Mouse (Mus musculus): ENCODE measurements around the gene Jph2.

The Jph2 gene

DNA sequence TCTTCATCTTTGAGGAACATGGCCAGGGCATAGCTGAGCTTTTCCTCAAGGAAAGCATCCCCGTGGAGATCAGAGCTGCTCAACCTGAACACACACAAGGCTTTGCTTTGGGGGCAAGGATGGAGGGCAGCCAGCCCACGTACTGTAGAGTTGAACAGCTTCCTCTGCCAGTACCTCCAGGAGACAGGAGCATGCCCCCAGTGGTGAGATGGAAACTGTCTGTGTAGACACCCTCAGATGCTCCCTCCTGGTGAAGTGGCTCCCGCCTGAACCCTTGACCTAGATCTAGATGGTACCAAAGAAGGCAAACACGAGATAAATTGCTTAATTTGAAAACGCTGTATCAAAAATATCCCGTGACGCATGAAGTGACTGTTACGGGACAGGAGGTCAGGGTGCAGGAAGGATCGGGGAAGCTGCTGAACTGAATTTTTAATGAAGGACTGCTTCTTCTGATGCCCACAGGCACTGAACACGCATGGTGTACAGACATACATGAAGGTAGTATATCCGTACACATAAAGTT, 87.6 kb downstream of the Jph2 start:
- DNase-seq (ENCODE audit: low spot score in 2 of 2) = no peak

DNA sequence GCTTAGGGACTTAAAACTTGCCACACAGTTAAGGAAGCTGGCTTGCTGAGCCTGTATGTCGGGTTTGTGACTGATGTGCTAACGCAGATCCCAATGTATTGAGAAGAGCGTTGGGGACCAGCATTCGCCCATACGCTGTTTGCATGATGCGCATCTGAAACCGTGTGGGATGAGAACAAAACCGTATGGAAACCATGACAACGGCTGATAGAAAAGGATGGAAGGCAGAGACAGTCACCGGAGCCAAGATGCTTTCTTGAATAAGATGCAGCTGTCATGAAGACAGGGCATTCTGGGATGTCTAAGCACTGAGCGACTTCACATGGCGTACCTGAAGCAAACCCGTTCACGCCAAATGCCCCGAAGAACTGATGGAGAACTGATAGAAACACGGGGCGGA, 88.4 kb downstream of the Jph2 start:
- no peak for DNase-seq (ENCODE audit: low spot score in 2 of 2)

DNA sequence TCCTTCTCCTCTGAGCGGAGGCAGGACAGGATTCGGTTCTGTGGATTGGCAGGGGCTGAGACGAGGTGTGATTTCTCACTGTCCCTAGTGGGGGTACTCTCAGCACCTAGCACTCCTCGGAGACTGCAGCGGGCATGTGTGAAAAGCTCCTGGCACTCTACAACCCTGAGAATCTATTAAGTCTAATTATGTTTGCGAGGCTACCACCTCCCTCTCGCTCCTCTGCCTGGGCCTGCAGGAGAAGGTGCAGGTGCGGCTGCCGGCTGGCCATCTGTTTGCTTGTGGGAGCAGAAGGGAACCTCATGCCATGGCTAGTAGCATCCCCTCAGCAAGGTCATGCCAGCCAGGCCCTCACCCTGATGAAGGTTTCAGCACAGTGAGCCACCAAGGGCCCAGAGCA, 94.8 kb downstream of the Jph2 start:
- DNase-seq (ENCODE audit: low spot score in 2 of 2) = no peak

DNA sequence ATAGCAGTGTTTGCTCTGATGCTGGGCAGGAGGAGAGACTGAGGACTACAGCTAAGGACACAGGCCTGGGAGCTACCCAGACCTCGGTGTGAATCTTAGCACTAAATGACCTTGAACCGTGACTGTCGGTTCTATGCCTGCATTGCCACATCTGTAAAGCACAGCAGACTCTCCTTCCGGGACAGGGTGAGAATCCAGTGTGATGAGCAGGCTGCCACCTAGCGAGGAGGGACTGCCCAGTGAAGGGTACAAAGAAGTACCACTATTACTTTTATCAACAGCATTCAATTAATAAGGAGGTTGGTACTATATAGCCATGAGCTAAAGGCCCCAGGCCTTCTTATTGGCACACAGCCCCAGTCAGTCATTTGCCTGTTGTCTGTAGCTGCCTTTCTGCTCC, 96.2 kb downstream of the Jph2 start:
- no peak for DNase-seq (ENCODE audit: low spot score in 2 of 2)

DNA sequence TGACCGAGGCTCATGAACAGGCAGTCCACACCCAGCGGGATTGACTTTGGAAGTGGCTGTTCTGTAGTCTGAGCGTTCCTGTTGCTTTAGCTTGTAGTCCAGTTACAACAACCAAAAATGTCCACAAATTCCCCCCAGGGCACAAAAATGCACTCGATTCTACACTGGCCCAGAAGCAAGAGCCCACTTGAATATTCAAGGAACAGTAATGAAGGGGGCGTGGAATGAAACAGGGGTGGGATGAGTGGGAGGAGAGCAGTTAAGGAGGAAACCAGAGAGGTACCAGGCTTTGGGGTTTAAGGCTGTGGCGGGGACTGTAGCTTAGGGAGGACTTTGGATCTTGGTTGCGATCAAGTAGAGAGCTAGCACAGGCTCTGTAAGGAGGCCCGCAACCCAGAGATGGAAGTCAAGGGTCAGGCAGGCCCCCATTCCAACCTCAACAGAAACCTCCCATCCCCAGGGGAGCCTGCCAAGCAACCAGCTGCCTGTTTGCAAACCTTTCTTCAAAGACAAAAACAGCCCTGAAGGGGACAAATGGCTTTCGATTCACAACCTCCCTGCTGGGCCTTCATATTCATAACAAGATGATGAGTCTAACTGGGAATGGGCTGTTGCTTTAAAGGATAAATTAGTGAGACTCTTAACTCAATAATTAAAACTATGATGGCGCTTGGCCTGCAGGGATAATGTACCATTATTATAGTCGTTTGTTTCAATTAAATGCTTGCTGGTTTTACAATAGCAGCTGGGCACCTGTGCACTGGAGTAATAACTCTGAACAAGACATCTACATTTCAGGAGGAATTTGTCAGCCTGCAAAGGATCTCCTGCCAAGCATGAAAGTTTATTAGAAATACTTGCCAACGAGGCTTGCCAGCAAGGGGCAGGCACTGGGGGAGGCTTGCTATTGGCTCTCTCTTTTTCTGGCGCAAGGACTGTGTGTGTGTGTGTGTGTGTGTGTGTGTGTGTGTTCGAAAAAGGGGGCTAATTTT, 97.4 kb downstream of the Jph2 start:
- peak in 1 of 2 experiments; percentile 13 for DNase-seq (ENCODE audit: low spot score in 2 of 2)

DNA sequence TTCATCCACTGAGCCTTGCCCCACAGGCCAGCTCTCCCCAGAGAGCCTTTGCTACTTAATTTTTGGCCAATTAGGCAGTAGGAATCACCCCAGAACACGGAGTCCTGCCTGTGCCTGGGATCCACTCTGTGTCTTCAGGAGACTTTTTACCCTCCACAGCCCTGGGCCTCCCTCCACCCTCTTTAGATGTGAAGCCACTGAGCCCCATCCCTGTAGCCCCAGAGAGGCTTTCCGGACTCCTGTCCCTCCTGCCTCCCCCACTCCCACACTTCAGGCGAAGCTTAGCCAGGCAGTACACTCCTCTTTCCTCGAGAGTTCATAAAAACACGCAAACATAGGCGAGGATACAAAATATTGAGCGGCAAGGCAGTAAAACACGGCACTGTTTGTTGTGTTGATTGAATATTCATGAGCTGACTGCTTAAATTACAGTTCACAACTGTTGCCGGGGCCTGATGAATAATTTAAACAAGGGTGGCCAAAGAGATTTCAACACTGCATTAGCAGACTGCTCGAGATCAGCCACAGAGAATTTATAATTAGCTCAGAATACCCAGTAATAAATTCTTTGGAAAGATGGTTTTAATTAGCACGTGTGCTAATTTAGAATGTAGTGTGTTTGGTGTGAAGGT, 100.7 kb downstream of the Jph2 start:
- no peak for DNase-seq (ENCODE audit: low spot score in 2 of 2)

DNA sequence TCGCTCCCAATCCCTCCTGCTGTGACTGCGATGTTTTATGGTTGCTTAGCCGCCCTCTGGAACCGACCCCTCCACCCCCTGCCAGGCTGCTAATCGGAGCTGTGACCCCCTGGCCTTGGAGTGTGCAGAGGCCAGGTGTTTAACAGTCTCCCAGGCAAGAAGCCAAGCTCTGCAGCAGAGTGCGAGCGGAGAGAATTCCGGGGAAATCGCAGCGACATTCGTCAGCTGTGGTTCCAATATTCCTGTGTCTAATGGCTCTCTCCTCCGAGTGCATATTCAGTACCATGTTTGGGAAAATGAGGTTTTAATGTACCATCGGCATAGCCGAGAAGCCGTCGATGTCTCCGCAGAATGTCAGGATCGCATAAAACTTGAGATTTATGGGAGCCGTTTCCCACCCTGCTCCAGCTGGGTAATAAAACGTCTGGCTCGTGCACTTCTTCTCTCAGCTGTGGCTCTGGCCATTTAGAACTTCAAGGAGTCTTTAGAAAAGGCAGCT, 108.9 kb downstream of the Jph2 start:
- DNase-seq (ENCODE audit: low spot score in 2 of 2) = no peak
